Mouse (Mus musculus) MEL (cell line): ENCODE measurements at regions not wholly inside any gene's neighbourhood (a gene's known extent, or its start where the extent isn't known, plus 50 kb on each side); places are given as distances from the start of the nearest gene placed in this dataset.

ENCODE experiments used
- CTCF ChIP-seq, 3 experiments: IDR thresholded peaks in 2 of 3; conservative IDR thresholded peaks in 1 of 3; 2 replicates each; pipeline ENCODE4 v1.5.1; 2011 to 2012; ENCODE audit warnings: low read length in 3 of 3, low read depth in 2 of 3, mild to moderate bottlenecking in 2 of 3, improper control_type of control experiment in 1 of 3, inconsistent platforms in 1 of 3, mixed read lengths in 1 of 3, moderate library complexity in 1 of 3; ENCODE audit not compliant: control insufficient read depth in 1 of 3, insufficient read depth in 1 of 3, poor library complexity in 1 of 3, severe bottlenecking in 1 of 3
- EP300 ChIP-seq, 2 experiments: IDR thresholded peaks; 2 replicates each; pipeline ENCODE4 v1.6.1; 2011; ENCODE audit warnings: improper control_type of control experiment in 2 of 2, low read length in 2 of 2, low read depth in 1 of 2, mild to moderate bottlenecking in 1 of 2
- MAZ ChIP-seq: IDR thresholded peaks from 2 replicates; pipeline ENCODE4 v1.6.1; 2012; ENCODE audit warnings: low read depth, mild to moderate bottlenecking, inconsistent platforms, low read length, improper control_type of control experiment
- NRF1 ChIP-seq: IDR thresholded peaks from 2 replicates; pipeline ENCODE4 v1.6.1; 2014; ENCODE audit warnings: low read depth, mild to moderate bottlenecking, inconsistent platforms, low read length, improper control_type of control experiment, moderate library complexity; ENCODE audit not compliant: poor library complexity, insufficient read depth, severe bottlenecking
- POLR2A ChIP-seq, 2 experiments: IDR thresholded peaks; 2 replicates each; pipeline ENCODE4 v1.6.1; 2011 to 2012; ENCODE audit warnings: low read length in 2 of 2, mild to moderate bottlenecking in 2 of 2, control low read depth in 1 of 2, improper control_type of control experiment in 1 of 2, low read depth in 1 of 2, moderate library complexity in 1 of 2; ENCODE audit not compliant: control insufficient read depth in 1 of 2, insufficient read depth in 1 of 2, poor library complexity in 1 of 2
- ZNF384 ChIP-seq: IDR thresholded peaks from 2 replicates; pipeline ENCODE4 v1.6.1; 2012; ENCODE audit warnings: low read depth, mild to moderate bottlenecking, inconsistent platforms, low read length, improper control_type of control experiment

- TF ChIP-seq EP300 (IDR thresholded peaks at IDR 0.05; ENCODE audit: low read depth in 1 of 2, low read length in 2 of 2), result no peak
- TF ChIP-seq ZNF384, result no peak
- no peak for TF ChIP-seq NRF1
- no peak for TF ChIP-seq MAZ
- TF ChIP-seq POLR2A (IDR thresholded peaks at IDR 0.05; ENCODE audit: control insufficient read depth in 1 of 2, insufficient read depth in 1 of 2, low read depth in 1 of 2, low read length in 2 of 2, poor library complexity in 1 of 2), result no peak
- TF ChIP-seq CTCF (IDR thresholded peaks at IDR 0.05 in 2 of 3, conservative IDR thresholded peaks at IDR 0.05 in 1 of 3; ENCODE audit: control insufficient read depth in 1 of 3, insufficient read depth in 1 of 3, low read depth in 2 of 3, low read length in 3 of 3, poor library complexity in 1 of 3, severe bottlenecking in 1 of 3), result no peak
These were observed 76.6 kb upstream of the Cited2 start for GRCm38 (mm10) chr10:17646391-17646790.
